Mouse (Mus musculus): ENCODE measurements around the gene Ubtd2. TPM values are rescaled to one million over a fixed set of nuclear protein-coding genes. Genes with fewer than 3 reads are reported as not detected.

Gene Ubtd2
- total RNA-seq (2021) = 10 to 100 TPM; 30.2 to 34.5 TPM
- long read RNA-seq, experiment 1, transcript Ubtd2-201 (3 exons, 1,012 nt) = major isoform, 13 of 16 reads
- long read RNA-seq, experiment 1, partial matches to known transcripts = 2 of 16 reads
- long read RNA-seq, experiment 1, other reads (novel, unspliced or antisense) = 1 of 16 reads
- long read RNA-seq, experiment 2, transcript Ubtd2-201 (3 exons, 1,012 nt) = major isoform, 20 of 22 reads
- long read RNA-seq, experiment 2, partial matches to known transcripts = 2 of 22 reads
- long read RNA-seq, experiment 2, other reads (novel, unspliced or antisense) = 0 of 22 reads

- peak; percentile 99 for DNase-seq
Measured at GRCm38 (mm10) chr11:32454800-32455506, at the start of gene Ubtd2. Gene Ubtd2 (plus strand): TSS chr11:32455370.

DNA sequence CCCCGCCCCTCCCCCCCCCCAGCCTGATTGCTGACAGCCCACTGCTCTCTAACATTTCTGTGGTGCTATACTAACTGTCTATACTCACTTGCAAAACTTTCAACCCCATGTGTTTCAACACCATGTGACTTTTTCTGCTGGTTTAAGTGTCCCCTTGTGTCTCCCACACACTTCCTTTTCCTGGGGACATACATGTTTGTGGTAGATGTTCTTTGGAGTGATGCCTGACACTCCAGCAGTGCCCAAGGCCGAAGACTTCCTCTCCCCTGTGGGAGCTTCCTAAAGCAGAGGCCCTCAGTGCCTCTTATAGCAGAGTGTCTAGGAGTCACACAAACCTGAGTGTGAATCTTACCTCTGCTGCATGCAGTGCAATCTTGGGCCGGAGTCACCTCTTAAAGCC, 47.3 kb upstream of the Ubtd2 start:
- no peak for DNase-seq

DNA sequence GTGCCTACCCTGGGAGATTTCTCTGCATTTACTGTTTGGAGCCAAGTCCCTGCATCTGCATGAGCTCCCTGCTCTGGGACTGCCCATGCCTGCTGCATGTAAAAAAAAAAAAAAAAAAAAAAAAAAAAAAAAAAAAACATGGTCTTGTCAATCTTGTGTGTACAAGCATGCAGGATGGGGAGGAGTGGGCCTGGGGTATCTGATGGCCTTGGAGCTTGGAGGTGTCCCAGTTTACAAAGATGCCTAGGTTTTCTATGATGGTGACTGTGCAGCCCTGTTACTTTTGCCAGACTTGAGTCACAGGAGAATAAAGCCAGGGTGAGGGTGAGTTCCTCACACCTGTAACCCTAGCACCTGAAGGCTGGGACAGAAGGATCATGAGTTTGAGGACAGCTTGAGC, 46.1 kb upstream of the Ubtd2 start:
- DNase-seq = no peak

DNA sequence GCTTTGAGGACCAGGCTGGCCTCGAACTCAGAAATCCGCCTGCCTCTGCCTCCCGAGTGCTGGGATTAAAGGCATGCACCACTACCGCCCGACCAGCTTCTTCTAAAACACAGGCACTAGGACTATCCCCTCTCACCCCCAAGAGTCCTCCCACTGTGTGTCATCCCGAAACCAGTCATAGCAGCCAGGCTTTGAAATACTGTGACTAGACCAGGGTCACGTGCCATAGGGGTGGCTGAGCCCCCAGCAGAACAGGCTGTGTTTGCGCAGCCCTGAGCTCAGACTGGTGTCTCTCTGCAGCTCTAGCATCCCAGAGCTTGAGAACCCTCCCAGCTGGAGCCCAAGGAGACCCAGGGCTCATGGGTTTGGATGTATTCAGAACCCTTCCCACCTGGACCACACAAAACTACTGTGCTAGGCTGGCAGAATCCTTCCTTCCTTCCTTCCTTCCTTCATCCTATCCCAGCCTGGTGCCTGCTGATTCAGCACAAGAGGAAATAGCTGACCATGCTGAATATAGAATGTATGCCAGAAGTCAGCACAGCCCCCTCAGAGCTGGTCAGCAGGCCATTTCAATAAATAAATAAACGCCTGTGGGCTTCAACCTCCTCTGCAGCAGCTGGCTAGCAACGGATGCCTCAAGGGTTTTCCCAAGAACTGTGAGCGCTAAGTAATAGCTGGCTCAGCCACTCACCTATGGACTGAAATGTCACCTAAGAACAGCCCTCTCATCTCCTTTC, 45.2 kb upstream of the Ubtd2 start:
- no peak for DNase-seq

DNA sequence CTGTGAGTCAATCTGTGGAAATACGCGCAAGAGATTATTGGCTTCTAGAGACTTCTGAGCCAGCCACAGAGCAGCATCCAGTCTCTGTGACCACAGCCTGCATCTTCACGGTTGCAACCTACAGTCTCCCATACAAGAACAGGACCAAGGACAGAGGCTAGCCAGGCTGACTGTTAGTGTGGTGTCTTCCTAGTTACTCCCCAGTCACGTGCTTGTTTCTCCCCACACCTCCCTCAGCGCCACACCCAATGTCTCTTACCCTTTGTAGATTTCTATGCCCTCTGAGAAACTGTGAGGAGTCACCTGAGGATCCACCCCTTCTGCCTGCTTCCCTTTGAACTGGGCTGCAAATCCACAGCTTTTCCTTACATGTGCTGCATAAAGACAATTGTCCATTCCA, 35.2 kb upstream of the Ubtd2 start:
- DNase-seq = no peak

DNA sequence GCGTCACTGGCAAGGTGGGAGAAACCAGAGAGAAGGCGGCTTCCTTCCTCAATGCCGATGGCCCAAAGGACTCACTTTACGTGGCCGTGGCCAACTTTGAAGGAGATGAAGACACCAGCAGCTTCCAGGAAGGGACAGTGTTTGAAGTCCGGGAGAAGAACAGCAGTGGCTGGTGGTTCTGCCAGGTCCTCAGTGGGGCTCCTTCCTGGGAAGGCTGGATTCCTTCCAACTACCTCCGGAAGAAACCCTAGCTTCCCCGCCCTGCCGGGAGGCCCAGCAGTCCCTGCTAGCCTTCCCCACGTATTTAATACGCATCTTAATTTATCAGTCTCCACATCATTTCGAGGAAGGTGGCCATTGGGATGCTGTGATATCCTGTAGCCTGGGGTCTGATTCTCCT, 31.9 kb upstream of the Ubtd2 start:
- DNase-seq = no peak

DNA sequence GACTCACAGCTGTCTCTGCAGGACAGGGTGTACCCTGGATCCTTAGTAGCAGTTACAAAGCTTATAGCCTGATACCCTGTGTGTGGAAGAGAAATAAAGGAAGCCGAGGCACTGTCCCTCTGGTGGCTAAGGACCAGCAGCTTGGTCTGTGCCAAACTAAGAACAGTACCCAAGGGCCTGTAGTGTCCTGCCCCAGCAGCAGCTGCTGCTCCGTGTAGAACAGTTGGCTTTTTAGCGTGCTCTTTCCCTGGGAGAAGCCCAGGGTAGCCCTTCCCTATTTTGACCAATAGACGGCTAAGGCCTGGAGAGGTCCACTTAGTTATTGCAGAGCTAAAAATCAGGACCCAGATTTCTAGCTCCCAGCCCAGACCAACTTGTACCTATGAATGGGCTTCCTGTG, 30.6 kb upstream of the Ubtd2 start:
- DNase-seq = no peak

DNA sequence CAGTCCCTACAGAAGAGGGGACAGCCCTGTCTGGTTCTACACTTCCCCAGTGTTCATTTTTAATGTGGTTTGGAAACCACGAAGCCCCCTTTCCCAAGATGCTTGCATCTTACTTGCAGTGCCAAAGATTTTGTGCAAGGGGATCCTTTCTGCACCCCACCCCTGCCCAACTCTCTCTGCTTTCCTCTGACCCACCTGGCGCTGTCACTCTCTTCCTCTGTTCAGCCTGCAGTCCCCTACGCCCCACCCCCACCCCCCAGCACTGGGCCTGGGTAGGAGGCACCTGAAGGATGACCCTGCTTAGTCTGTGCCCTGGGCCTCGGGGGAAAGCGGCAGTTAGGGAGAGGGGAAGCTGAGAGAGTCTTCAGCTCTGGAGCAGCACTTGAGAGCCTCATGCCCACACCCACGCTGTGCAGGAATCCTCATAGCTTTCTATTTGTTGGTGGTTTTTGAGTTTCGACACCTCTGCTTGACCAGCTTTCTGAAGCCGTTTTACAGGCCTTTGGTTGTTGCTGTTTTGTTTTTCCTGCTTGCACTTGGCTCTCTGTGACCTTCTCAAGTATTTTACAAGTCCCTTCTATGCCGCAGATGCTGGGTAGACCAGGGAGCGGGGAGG, 30.0 kb upstream of the Ubtd2 start:
- DNase-seq = no peak

DNA sequence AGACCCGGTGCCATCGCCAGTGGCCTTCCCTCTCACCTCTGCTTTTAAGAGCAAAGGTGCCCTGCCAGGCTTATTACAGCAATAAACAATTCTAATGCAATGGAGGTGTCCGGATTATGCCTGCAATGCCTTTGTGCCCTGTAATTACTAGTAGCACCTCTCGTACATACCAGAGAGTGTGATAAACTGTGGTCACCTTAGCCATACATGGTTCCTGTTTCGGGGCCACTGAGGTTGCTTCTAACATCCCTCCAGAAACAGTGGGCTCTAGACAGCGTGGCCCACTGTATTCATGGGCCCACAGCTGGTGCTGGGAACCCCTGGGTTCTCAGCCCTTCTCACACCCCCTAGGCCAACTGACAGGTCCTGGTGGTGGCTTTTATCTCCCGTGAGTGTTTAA, 27.6 kb upstream of the Ubtd2 start:
- DNase-seq = no peak

GRCm38 (mm10) chr11:32435410-32436060, 19.6 kb upstream of the Ubtd2 start:
- peak; percentile 44 for DNase-seq

DNA sequence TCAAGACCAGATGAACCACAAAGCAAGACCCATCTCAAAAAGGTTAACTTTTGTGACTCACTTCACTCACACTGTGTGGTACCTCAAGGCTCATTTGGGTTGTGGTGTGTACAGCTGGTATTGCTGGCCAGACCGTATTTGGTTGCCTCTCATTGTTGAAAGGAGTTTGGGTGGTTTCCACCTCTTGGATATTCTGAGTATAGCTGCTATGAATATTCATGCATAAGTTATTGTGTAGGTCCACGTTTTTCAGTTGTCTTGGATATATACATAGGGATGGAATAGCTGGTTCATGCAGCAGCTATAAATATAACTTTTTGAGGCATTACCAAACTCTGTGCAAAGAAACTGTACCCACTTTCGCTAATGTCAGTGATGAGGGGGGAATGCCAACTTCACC, 12.6 kb upstream of the Ubtd2 start:
- DNase-seq = no peak

DNA sequence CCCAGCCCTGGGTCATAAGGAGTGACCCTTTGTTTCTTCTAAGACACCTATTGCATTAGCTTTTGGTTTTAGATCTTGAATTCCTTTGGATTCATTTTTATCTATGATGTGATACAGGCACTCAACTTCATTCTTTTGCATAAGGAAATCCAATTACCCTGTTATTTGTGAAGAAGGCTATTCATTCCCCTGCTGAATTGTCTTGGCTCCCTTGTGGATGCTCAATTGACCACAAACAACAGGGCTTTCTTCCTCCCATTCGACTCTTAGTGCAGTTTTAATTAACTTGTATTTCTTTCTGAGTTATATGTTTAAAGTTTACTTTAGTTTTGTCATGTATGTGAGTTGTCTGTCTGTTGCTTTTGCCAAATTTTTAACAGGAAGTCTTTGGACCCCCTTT, 10.9 kb upstream of the Ubtd2 start:
- DNase-seq = no peak

DNA sequence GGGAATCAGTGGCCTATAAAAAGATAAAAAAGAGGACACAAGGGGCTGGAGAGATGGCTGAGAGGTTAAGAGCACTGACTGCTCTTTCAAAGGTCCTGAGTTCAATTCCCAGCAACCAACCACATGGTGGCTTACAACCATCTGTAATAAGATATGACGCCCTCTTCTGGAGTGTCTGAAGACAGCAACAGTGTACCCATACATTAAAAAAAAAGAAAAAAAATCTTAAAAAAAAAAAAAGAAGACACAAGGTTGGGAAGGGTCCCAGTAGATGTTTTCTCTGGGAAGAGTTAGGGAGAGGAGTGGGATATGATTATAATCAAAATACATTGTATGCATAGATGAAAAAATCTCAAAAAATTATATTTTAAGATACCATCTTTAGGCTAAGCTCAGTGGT, 10.0 kb upstream of the Ubtd2 start:
- no peak for DNase-seq

- no peak for DNase-seq
Measured at GRCm38 (mm10) chr11:32445637-32446226, 9.4 kb upstream of the Ubtd2 start.

GRCm38 (mm10) chr11:32450216-32450615, 5.0 kb upstream of the Ubtd2 start:
- peak; percentile 28 for DNase-seq

GRCm38 (mm10) chr11:32451306-32451705, 3.9 kb upstream of the Ubtd2 start:
- no peak for DNase-seq

DNA sequence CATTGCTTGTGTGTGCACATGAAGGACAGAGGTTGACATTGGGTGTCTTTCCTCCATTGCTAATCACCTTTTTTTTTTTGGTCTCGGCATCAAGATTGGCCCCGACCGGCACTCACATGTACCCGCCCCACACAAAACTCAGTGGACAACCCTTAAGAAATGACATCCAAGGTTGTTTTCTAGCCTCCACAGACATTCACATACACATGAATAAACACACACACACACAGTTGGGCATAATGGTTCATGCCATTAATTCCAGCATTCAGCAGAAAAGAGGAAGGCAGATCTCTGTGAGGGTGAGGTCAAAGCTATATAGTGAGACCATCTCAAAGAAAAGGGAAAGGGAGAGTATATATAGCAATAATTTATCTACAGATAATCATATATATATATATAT, 2.4 kb upstream of the Ubtd2 start:
- DNase-seq = no peak

- DNase-seq = no peak
Measured at GRCm38 (mm10) chr11:32453353-32453915, 1.7 kb upstream of the Ubtd2 start.

GRCm38 (mm10) chr11:32454231-32454799, 855 bp upstream of the Ubtd2 start:
- no peak for DNase-seq

DNA sequence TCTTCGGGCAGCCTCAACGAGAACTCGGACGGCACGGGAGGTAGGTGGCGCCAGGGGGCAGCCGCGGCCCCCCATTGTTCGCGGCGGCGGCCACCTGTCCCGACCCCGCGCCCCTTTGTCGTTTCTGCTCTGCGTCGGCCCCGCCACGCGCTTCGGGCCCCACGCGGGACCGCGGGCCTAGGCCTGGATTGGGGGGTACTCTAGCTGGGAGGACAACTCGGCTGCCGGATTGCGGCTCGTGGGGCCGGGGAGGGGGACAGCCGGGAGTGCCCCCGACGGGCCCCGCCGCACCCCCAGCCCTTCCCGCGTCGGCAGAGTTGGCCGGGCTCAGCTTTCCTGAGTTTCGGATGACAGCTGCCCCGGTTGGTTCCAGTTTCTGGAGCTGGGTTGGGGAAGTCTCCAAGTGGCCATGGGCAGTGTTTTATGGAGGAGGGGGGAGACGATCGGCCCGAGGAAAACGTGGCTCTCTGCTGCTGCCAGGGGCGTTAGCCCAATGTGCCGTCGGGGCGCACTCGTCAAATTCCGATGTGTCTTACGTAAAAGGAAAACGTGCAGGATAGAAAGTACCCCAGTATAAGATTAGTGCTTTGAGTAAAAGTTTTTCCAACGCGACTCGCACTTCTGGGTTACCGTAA, 454 bp downstream of the Ubtd2 start:
- DNase-seq = peak; percentile 61

DNA sequence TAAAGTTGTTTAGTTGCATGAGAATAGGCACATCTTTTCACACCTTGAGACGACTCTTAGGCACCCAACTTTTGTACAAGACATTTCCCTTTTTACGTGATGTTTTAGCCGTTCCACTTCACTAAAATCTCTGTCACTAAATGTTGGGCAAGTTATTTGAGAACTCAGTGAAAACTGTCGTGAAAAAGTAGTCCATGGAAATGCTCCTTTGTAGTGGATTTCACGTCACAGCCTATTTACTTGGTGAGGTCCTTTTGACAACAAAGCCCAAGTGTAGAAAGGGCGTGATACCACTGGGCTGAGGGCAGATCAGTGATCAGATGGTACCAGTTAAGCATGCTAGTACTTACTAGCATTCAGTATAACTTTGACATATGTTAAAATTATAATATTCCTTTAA, 1.2 kb downstream of the Ubtd2 start:
- no peak for DNase-seq

Measured in gastrocnemius, postnatal 10 days (tissue).